Mouse (Mus musculus): ENCODE results near the gene Zc3h6. TPM values are rescaled to one million over a fixed set of nuclear protein-coding genes. Genes with fewer than 3 reads are reported as not detected.

Zc3h6 gene
- polyA plus RNA-seq (2014; fragmentation: Illumina TruSeq; extraction: RNeasy Lipid Tissue Mini Kit (QIAGEN cat#74804); ENCODE audit: low read depth, low replicate concordance) = 2.3 TPM

GRCm38 (mm10) chr2:128966641-128967580 lies at the start of gene Zc3h6:
Zc3h6 (plus strand) TSS chr2:128967402.

GRCm38 (mm10) chr2:128943538-128944528 lies 23.4 kb upstream of the Zc3h6 start, which contains the start of gene Zc3h8:
Zc3h8 (minus strand) TSS chr2:128944077.

GRCm38 (mm10) chr2:128967661-128968441 lies 649 bp downstream of the Zc3h6 start, which contains the start of gene Gm10762:
Gm10762 (minus strand) TSS chr2:128967725.

GRCm38 (mm10) chr2:129047811-129048210 lies 80.6 kb downstream of the Zc3h6 start, which contains the start of gene Vinac1:
Vinac1 (minus strand) TSS chr2:129048172.

GRCm38 (mm10) chr2:129065437-129066282 lies 98.5 kb downstream of the Zc3h6 start, which contains the start of gene Ttl:
Ttl (plus strand) TSS chr2:129065942.

Other genes with a start within 250 kb of the Zc3h6 start
- gene Tmem87b, start 149.3 kb upstream of the Zc3h6 start, polyA plus RNA-seq (2014; fragmentation: Illumina TruSeq; extraction: RNeasy Lipid Tissue Mini Kit (QIAGEN cat#74804); ENCODE audit: low read depth, low replicate concordance) = 20.2 TPM
- gene Fbln7, start 104.4 kb upstream of the Zc3h6 start, polyA plus RNA-seq (2014; fragmentation: Illumina TruSeq; extraction: RNeasy Lipid Tissue Mini Kit (QIAGEN cat#74804); ENCODE audit: low read depth, low replicate concordance) = 0.39 TPM
- gene Zc3h8, start 23.3 kb upstream of the Zc3h6 start, polyA plus RNA-seq (2014; fragmentation: Illumina TruSeq; extraction: RNeasy Lipid Tissue Mini Kit (QIAGEN cat#74804); ENCODE audit: low read depth, low replicate concordance) = 11.3 TPM
- 10.3 TPM for gene Gm10762, start 323 bp downstream of the Zc3h6 start, polyA plus RNA-seq (2014; fragmentation: Illumina TruSeq; extraction: RNeasy Lipid Tissue Mini Kit (QIAGEN cat#74804); ENCODE audit: low read depth, low replicate concordance)
- gene Vinac1, start 80.8 kb downstream of the Zc3h6 start, polyA plus RNA-seq (2014; fragmentation: Illumina TruSeq; extraction: RNeasy Lipid Tissue Mini Kit (QIAGEN cat#74804); ENCODE audit: low read depth, low replicate concordance) = not detected
- gene Ttl, start 98.5 kb downstream of the Zc3h6 start, polyA plus RNA-seq (2014; fragmentation: Illumina TruSeq; extraction: RNeasy Lipid Tissue Mini Kit (QIAGEN cat#74804); ENCODE audit: low read depth, low replicate concordance) = 16.7 TPM
- gene Polr1b, start 133.6 kb downstream of the Zc3h6 start, polyA plus RNA-seq (2014; fragmentation: Illumina TruSeq; extraction: RNeasy Lipid Tissue Mini Kit (QIAGEN cat#74804); ENCODE audit: low read depth, low replicate concordance) = 13.0 TPM
- gene Chchd5, start 162.3 kb downstream of the Zc3h6 start, polyA plus RNA-seq (2014; fragmentation: Illumina TruSeq; extraction: RNeasy Lipid Tissue Mini Kit (QIAGEN cat#74804); ENCODE audit: low read depth, low replicate concordance) = 14.2 TPM
- gene Slc20a1, start 231.4 kb downstream of the Zc3h6 start, polyA plus RNA-seq (2014; fragmentation: Illumina TruSeq; extraction: RNeasy Lipid Tissue Mini Kit (QIAGEN cat#74804); ENCODE audit: low read depth, low replicate concordance) = 45.6 TPM